Mouse (Mus musculus) E14TG2a.4 (cell line): ENCODE results near the gene Pdk2.

Source experiments
- CTCF ChIP-seq: conservative IDR thresholded peaks from 2 replicates; pipeline ENCODE4 v1.5.1; 2014; ENCODE audit warnings: low read length
- POU5F1 ChIP-seq: IDR thresholded peaks from 2 replicates; pipeline ENCODE4 v1.6.1; 2014; ENCODE audit warnings: low read length, borderline replicate concordance

DNA sequence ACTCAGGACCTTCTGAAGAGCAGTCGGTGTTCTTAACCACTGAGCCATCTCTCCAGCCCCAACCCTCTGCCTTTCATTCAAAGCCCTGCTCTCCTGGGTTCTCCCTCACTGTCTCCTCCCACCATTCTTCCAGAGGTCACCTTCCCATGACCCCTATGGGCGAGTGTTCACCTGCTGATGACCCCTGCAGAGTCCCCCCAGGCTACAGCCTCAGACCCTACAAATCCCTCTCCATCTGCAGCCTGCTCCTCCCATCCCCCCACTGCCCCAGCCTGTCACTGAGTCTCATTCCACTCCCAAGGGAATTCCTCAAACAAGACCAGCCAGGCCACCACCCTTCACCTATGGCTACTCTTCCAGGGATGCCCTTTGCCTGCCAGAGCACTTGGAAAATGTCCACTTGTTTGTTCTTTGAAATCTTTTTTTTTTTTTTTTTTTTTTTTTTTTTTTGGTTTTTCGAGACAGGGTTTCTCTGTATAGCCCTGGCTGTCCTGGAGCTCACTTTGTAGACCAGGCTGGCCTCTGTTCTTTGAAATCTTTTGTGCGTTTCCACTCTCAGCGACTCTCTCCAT lies 43.7 kb upstream of the Pdk2 start:
- no peak for TF ChIP-seq CTCF
- no peak for TF ChIP-seq POU5F1
